Comparison of ENCODE assay signal across 8 mouse cellular contexts in the genomic region with DNA sequence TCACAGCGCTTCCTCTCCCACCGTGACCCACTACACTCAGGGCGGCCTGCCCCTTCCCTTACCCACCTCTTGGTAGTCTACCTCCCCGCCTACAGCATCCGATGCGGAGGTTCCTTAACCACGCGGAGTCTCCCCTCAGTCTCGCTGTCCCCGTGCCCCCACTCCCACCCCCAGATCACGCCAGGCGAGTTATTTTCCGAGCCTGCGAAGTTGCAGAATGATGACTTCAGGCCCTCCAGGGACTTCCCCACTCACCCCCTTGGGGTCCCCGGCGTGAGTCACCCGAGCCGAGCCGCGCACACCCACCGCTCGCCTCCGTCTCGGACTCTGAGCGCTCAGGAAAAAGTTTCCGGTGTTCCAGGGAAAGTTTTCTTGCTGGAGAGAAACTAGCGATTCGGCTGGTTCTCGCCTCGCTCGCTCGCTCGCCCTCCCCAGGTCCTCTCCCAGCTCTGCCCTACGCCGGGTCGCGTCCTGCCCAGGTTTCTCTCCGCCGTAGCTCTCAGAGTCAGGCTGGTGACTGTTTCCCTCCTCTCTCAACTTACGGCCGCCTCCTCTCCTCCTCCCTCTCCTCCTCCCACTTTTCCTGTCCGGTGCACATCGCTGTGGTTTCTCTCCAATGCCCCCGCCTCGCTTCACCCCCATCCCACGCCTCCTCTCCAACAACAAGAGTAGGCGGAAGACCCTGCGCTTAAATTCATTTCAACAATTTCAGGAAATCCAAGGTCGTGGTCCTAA.
A peak's percentile ranks its signal among the peaks of the same experiment; 100 is the strongest.
DNase-seq lines count a peak whose midpoint lies in the region; ATAC-seq and TF ChIP-seq lines count a peak whose summit lies in the region.

No protein-coding gene starts in this region.

- ATAC-seq in limb, embryonic 13.5 days (ENCODE audit: low FRiP score, low read depth): peak; percentile 66
- peak; percentile 66 for ATAC-seq in midbrain, embryonic 12.5 days (ENCODE audit: low FRiP score, low read depth)

- peak overlapping the region; percentile 83 for H3K27ac ChIP-seq in embryonic fibroblast, embryonic 13.5 days (ENCODE audit: insufficient read depth, low read length)
- H3K27ac ChIP-seq in hindbrain, embryonic 10.5 days: peak overlapping the region; percentile 88
- peak overlapping the region; percentile 89 for H3K27ac ChIP-seq in limb, embryonic 13.5 days
- H3K27ac ChIP-seq in midbrain, embryonic 12.5 days (replicated peaks): peak overlapping the region; percentile 68
- H3K27ac ChIP-seq in testis, adult 2 months (ENCODE audit: control insufficient read depth, insufficient read depth, low read depth, low read length): no peak overlapping the region

- no peaks in the 10 kb centered on the region for H3K27me3 ChIP-seq in C2C12 (ENCODE audit: control insufficient read depth, insufficient read depth, insufficient read length)
- peaks cover 20% of the 10 kb centered on the region; the same call in 1 of the 2 replicates for H3K27me3 ChIP-seq in hindbrain, embryonic 10.5 days (ENCODE audit: insufficient read depth, poor library complexity, severe bottlenecking)
- H3K27me3 ChIP-seq in limb, embryonic 13.5 days: peaks cover 2% of the 10 kb centered on the region; the same call in 1 of the 2 replicates
- peaks cover 21% of the 10 kb centered on the region for H3K27me3 ChIP-seq in midbrain, embryonic 12.5 days
- no peaks in the 10 kb centered on the region for H3K27me3 ChIP-seq in testis, adult 2 months (ENCODE audit: control insufficient read depth, insufficient read depth, low read length)

- H3K79me2 ChIP-seq in C2C12 (ENCODE audit: control insufficient read depth, insufficient read depth): no peaks in the 10 kb centered on the region

- H3K9ac ChIP-seq in limb, embryonic 13.5 days: peak overlapping the region; percentile 76
- H3K9ac ChIP-seq in midbrain, embryonic 12.5 days (replicated peaks): peak overlapping the region; percentile 65

- peak overlapping the region; percentile 21 for H3K4me3 ChIP-seq in C2C12 (ENCODE audit: insufficient read depth, poor library complexity, severe bottlenecking)
- peak overlapping the region; percentile 72 for H3K4me3 ChIP-seq in embryonic fibroblast, embryonic 13.5 days (ENCODE audit: insufficient read depth, low read length)
- H3K4me3 ChIP-seq in hindbrain, embryonic 10.5 days: peak overlapping the region; percentile 74
- peak overlapping the region; percentile 69 for H3K4me3 ChIP-seq in limb, embryonic 13.5 days
- peak overlapping the region; percentile 56 for H3K4me3 ChIP-seq in midbrain, embryonic 12.5 days
- H3K4me3 ChIP-seq in testis, adult 2 months (ENCODE audit: control insufficient read depth, low read depth, low read length): peak overlapping the region; percentile 76

- DNase-seq in WW6 (ENCODE audit: low read depth, low spot score): peak; percentile 26
- peak; percentile 76 for DNase-seq in hindbrain, embryonic 10.5 days (ENCODE audit: low spot score)
- no peak for DNase-seq in cerebellum, adult 9-10 months

- no peaks in the 10 kb centered on the region for H3K36me3 ChIP-seq in C2C12 (ENCODE audit: control insufficient read depth, insufficient read depth)
- 0 out of 2 replicates have a peak, but pooled peaks cover 9% of the 10 kb centered on the region for H3K36me3 ChIP-seq in hindbrain, embryonic 10.5 days
- no peaks in the 10 kb centered on the region for H3K36me3 ChIP-seq in limb, embryonic 13.5 days
- no peaks in the 10 kb centered on the region for H3K36me3 ChIP-seq in midbrain, embryonic 12.5 days
- H3K36me3 ChIP-seq in testis, adult 2 months (ENCODE audit: control insufficient read depth, insufficient read depth, low read length): no peaks in the 10 kb centered on the region

- no peaks in the 10 kb centered on the region for H3K79me3 ChIP-seq in C2C12 (ENCODE audit: low read depth)

- H3K9me3 ChIP-seq in hindbrain, embryonic 10.5 days: no peaks in the 10 kb centered on the region
- no peaks in the 10 kb centered on the region for H3K9me3 ChIP-seq in limb, embryonic 13.5 days
- H3K9me3 ChIP-seq in midbrain, embryonic 12.5 days: no peaks in the 10 kb centered on the region

- TF ChIP-seq POLR2A in embryonic fibroblast, embryonic 13.5 days (IDR thresholded peaks at IDR 0.05; ENCODE audit: low read depth, low read length): peak; percentile 69
- TF ChIP-seq POLR2A in testis, adult 2 months (IDR thresholded peaks at IDR 0.05; ENCODE audit: control insufficient read depth, low read depth, low read length): no peak

- peak overlapping the region; percentile 68 for H3ac ChIP-seq in C2C12 (ENCODE audit: control insufficient read depth, insufficient read length, low read depth)

- H3K4me2 ChIP-seq in limb, embryonic 13.5 days (replicated peaks): peak overlapping the region; percentile 90
- peak overlapping the region; percentile 93 for H3K4me2 ChIP-seq in midbrain, embryonic 12.5 days (replicated peaks)

- peaks cover 3% of the 10 kb centered on the region; the same call in 1 of the 2 replicates for H3K4me1 ChIP-seq in embryonic fibroblast, embryonic 13.5 days (ENCODE audit: control insufficient read depth, insufficient read depth, low read length)
- peaks cover 27% of the 10 kb centered on the region for H3K4me1 ChIP-seq in hindbrain, embryonic 10.5 days (replicated peaks)
- peaks cover 37% of the 10 kb centered on the region for H3K4me1 ChIP-seq in limb, embryonic 13.5 days
- peaks cover 23% of the 10 kb centered on the region for H3K4me1 ChIP-seq in midbrain, embryonic 12.5 days
- H3K4me1 ChIP-seq in testis, adult 2 months (ENCODE audit: control insufficient read depth, insufficient read depth, low read length): no peaks in the 10 kb centered on the region; the same call in 1 of the 2 replicates

- TF ChIP-seq CTCF in C2C12 (IDR thresholded peaks at IDR 0.05; ENCODE audit: control insufficient read depth, insufficient read depth, insufficient read length): no peak
- TF ChIP-seq CTCF in embryonic fibroblast, embryonic 13.5 days (IDR thresholded peaks at IDR 0.05; ENCODE audit: borderline replicate concordance, insufficient read depth, low read length): no peak
- no peak for TF ChIP-seq CTCF in testis, adult 2 months (IDR thresholded peaks at IDR 0.05; ENCODE audit: control insufficient read depth, insufficient read depth, insufficient replicate concordance, low read depth, low read length)

- WGBS in hindbrain, embryonic 10.5 days: under 1% methylated on average over 49 of the region's 49 CpGs
- under 1% methylated on average over 48 of the region's 49 CpGs for WGBS in limb, embryonic 13.5 days
- under 1% methylated on average over 49 of the region's 49 CpGs for WGBS in midbrain, embryonic 12.5 days

TF ChIP-seq in C2C12, 6 proteins besides CTCF, POLR2A, EP300 and RAD21:
- no peak for TF ChIP-seq MAX (IDR thresholded peaks at IDR 0.05)
- no peak for TF ChIP-seq MYOG (IDR thresholded peaks at IDR 0.05; ENCODE audit: control insufficient read depth, extremely low read depth, insufficient read length)
- TF ChIP-seq USF1 (IDR thresholded peaks at IDR 0.05; ENCODE audit: low read depth): no peak
- TF ChIP-seq CEBPB (IDR thresholded peaks at IDR 0.05; ENCODE audit: low read depth): no peak
- no peak for TF ChIP-seq MYOD1 (IDR thresholded peaks at IDR 0.05; ENCODE audit: control insufficient read depth, insufficient read length, low read depth)
- TF ChIP-seq FOSL1 (IDR thresholded peaks at IDR 0.05; ENCODE audit: insufficient read depth, low read length, poor library complexity, severe bottlenecking): no peak

Comparison
In these comparisons a context has a peak if more than half of its experiments do, and no peak if none do; other contexts are left out.
1. H3K4me3 ChIP-seq: peak in every context shown above with its lines; median percentile 76 in testis, adult 2 months; 74 in hindbrain, embryonic 10.5 days; 72 in embryonic fibroblast, embryonic 13.5 days; 69 in limb, embryonic 13.5 days; 56 in midbrain, embryonic 12.5 days; 21 in C2C12.